Mouse (Mus musculus) olfactory bulb, adult 2 months (tissue): Measurements from ENCODE around the gene Adam19.

Experiments used
- CTCF ChIP-seq: fragments of 200-500 bp; IDR thresholded peaks from 2 replicates; pipeline ENCODE4 v1.5.1; 2012; ENCODE audit warnings: low read depth, mild to moderate bottlenecking, low read length, moderate library complexity; ENCODE audit not compliant: insufficient read depth
- POLR2A ChIP-seq: fragments of 200-500 bp; IDR thresholded peaks from 2 replicates; pipeline ENCODE4 v1.6.1; 2012; ENCODE audit warnings: mild to moderate bottlenecking, low read depth, low read length, moderate library complexity; ENCODE audit not compliant: insufficient read depth

- TF ChIP-seq POLR2A (no peak), CTCF (no peak)
Observed at GRCm38 (mm10) chr11:46040841-46041556, 14.8 kb upstream of the Adam19 start.
